Mouse (Mus musculus) heart, adult 18-20 months (tissue): ENCODE measurements around the gene Gm28374. TPM values are rescaled to one million over a fixed set of nuclear protein-coding genes. Genes with fewer than 3 reads are reported as not detected.
A peak's percentile ranks its signal among the peaks of the same experiment; 100 is the strongest.

Experiments used
- DNase-seq, 2 experiments: peaks; one replicate each; pipeline ENCODE4 v3.0.0; 2021 to 2022; ENCODE audit warnings: mixed read lengths in 1 of 2
- total RNA-seq, 2 experiments: library from RNA; stranded (reverse); gene quantifications; 2 replicates each; pipeline ENCODE4 v1.2.3; 2021

Gene Gm28374
- total RNA-seq, 2 experiments from 2014 or later, result 0.47 TPM; not detected in 1

- DNase-seq, result peak; percentile 22 to 41
Observed at GRCm38 (mm10) chr19:6085417-6085879, 3.4 kb upstream of the Gm28374 start.

GRCm38 (mm10) chr19:6084478-6085248 lies 2.6 kb upstream of the Gm28374 start, which contains the start of the genes Zfpl1 and Cdca5:
Gene Zfpl1, minus strand, starts transcription at chr19:6084956.
Gene Cdca5, plus strand, starts transcription at chr19:6084983.
- peak; percentile 97 to 99 for DNase-seq

DNA sequence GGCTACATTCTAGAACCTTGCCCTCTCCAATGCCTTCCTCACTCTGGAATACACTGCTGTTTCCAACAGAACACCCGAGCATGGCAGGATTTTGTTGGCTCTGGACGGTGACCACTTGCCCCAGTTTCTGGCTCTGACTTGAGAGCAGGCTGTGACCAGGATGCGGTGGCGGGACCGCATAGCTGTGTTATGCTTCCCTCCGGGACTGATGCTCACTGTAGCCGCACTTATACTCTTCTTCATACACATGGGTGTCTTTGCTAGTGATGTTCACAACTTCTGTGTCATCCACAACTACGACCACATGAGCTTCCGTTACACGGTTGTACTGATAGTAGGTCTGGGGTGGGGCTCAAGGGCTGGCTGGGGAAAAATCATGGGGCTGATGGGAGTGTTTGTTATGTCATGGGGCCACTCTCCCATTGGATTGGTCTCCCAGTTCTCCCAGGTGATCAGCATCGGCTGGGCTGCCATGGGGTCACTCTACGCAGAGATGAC lies 2.0 kb downstream of the Gm28374 start, which contains the start of gene Tmem262:
Gene Tmem262 (plus strand): TSS at position 51 of the 498 bp plus-strand sequence.
- DNase-seq, result no peak

GRCm38 (mm10) chr19:6076564-6077393 lies 5.3 kb downstream of the Gm28374 start, which contains the start of gene Vps51:
Gene Vps51, minus strand, starts transcription at chr19:6077231.
- peak; percentile 90 to 92 for DNase-seq

DNA sequence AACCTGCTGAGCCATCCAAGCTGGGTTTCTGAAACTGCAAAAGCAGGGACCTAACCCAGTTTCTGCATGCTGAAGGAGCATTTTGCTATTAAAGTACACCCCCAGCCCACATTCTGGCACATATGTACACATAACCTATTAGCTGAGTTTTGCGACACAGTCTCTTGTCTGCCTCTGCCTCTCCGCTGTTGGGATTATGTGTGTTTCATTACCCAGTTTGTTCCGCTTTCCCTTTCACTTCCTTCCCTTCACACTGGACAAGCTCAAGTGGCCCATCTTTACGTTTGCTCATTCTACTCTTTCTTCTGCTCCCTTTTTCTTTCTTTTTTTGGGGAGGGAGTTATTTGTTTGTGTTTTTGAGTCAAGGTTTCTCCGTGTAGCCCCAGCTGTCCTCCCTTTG lies 8.2 kb downstream of the Gm28374 start:
- DNase-seq, result no peak

DNA sequence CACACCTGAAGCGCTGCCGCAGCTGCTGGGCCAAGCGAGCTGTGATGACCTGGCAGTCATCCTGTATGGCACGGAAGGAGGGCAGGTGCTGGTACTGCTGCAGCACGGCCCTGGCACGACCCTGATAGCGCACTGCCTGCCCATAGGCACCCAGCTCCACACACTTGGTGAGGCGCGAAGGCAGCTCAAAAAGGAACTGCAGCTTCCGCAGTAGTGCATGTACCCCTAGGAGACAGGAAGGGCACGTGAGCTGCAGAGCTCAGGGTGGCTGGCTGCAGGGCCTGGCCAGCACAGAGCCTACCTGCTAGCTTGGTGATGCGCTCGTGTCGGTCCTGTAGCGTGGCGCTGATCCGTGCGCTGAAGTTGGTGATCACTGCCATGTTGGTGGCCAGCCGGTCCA lies 10.8 kb downstream of the Gm28374 start:
- DNase-seq, result no peak

GRCm38 (mm10) chr19:6070571-6071250 lies 11.3 kb downstream of the Gm28374 start:
- no peak for DNase-seq

- no peak for DNase-seq
Observed at GRCm38 (mm10) chr19:6069851-6070250, 12.2 kb downstream of the Gm28374 start.

DNA sequence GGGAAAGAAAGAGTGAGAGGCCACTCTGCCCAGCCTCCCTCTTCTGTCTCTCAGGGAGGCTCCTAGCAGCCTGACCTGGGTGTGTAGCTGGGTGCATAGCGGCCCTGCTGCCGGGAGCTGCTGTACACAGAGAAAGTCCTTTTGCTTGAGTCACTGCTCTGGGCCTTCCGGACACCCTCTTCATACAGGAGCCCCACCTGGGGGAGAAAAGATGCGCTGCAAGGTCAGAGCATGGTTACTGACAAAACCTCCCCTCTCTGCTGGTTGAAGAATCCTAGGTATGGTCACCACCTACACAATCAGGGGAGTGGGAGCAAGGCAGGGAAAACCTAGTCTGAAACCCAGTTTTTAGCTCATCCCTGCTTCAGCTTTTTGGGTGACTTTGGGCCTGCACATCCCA lies 13.1 kb downstream of the Gm28374 start:
- DNase-seq, result no peak

GRCm38 (mm10) chr19:6067724-6068415 lies 14.2 kb downstream of the Gm28374 start, which contains the start of gene Tm7sf2:
Gene Tm7sf2, minus strand, starts transcription at chr19:6068373.
- DNase-seq, result peak; percentile 91 to 94

GRCm38 (mm10) chr19:6067011-6067723 lies 14.9 kb downstream of the Gm28374 start:
- DNase-seq, result peak; percentile 70 to 80

DNA sequence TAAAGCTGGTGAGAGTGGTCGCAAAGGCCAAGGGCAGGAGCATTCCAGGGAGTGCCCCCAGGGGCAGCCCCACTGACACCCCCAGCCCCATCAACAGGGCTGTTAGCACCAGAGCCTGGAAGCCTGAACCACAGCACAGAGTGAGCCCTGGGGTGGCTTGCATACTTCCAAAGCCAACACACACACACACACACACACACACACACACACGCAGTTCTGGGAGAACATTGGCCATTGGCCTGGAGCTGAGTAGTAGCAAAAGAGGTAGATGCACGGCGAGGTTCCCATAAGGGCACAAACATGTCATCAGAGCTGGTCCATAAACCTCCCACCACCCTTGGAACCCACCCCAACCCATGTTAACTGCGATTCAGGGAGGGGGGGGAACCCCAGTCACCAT lies 15.5 kb downstream of the Gm28374 start:
- no peak for DNase-seq

DNA sequence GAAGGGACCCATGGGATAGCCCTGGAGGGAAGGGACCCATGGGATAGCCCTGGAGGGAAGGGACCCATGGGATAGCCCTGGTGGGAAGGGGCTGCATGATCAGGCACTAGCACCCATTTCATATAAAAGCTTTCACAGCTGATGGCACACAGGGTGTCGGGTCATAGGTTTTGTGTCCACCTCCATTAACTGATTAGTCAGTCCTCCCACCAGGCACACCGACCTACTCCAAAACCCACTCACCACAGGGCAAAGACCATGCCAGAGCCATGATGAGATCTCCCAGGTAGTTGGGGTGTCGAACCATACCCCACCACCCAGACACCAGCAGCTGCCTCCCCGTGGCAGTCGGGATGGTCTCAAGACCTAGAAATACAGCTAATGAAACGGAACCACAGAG lies 19.0 kb downstream of the Gm28374 start:
- no peak for DNase-seq

- DNase-seq, result no peak
Observed at GRCm38 (mm10) chr19:6062418-6062817, 19.6 kb downstream of the Gm28374 start.

DNA sequence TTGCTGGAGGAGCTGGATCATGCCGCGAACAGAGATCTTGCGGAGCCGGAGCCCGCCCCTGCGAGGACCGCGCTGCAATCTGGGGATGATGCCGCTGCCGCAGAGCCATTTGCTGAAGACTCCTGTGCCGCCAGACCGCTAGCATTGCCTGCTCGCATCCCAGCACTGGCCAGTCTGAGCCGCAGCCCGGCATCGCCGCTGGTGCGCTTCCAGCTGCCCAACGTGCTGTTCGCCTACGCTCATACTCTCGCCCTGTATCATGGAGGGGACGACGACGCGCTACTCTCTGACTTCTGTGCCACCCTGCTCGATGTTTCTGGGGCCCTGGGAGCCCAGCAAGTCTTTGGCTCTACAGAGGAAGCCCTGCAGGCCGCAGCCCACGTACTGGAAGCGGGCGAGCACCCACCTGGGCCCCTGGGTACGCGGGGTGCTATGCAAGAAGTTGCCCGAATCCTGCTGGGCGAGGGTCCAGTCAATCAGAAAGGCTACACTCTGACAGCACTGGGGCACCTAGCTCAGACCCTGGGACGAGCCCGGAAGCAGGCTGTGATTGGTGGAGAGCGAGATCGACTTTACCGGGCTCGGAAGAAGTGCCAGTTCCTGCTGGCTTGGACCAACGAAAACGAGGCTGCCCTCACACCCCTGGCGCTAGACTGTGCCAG lies 20.3 kb downstream of the Gm28374 start:
- no peak for DNase-seq

DNA sequence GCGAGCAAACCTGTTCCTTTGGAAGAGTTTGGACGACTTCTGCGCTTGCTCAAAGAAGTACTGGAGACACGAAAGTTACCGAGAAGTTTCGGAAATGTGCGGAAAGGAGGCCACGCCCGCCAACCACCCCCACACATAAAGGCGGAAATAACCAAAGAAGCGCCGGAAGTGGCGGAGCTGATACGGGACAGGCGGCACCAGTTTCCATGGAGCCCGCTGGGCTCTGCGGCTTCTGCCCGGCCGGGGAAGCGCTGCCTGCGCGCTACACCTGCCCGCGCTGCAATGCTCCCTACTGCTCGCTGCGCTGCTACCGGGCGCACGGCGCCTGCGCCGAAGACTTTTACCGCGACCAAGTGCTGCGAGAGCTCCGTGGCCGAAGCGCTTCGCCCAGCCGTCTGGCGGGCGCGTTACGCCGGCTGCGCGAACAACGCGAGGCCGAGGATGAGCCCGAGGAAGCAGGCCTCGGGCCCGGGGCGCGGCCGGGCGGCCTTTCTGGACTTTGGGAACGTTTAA lies 21.0 kb downstream of the Gm28374 start, which contains the start of gene Znhit2:
Gene Znhit2 (plus strand): TSS at position 172 of the 513 bp plus-strand sequence.
- DNase-seq, result peak; percentile 97

GRCm38 (mm10) chr19:6058966-6059365 lies 23.1 kb downstream of the Gm28374 start:
- DNase-seq, result no peak

DNA sequence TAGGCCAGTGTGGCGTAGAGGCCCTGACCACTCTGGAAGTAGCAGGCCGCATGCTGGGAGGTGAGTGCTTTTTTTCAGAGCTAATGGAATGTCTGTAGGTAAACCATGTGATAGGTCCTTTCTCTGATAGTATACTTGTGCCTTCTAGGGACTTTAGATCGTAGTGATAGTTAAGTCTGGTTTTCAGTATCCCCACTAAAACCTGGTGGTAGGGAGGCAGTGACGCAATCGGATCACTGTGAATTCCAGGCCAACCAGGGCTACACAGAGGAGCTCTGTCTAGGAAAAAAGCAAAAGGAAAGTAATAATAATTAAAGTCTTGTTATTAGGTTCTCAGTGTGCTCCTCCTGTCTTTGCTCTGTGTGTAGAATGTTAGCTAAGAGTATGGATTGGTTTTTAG lies 23.5 kb downstream of the Gm28374 start:
- no peak for DNase-seq

GRCm38 (mm10) chr19:6057313-6058096 lies 24.6 kb downstream of the Gm28374 start, which contains the start of the genes Mrpl49 and Fau:
Gene Mrpl49, minus strand, starts transcription at chr19:6057785.
Gene Fau, plus strand, starts transcription at chr19:6057844.
- peak; percentile 99 for DNase-seq
